Mouse (Mus musculus) kidney, postnatal 36 days (tissue): ENCODE measurements around the gene Frmpd4.

Experiments
- DNase-seq, 2 experiments: peaks; one replicate each; pipeline ENCODE4 v3.0.0; 2021 to 2022; ENCODE audit warnings: mixed read lengths in 2 of 2

Gene Frmpd4

GRCm38 (mm10) chrX:168123589-168123965, 453.5 kb downstream of the Frmpd4 start:
- peak in 1 of 2 experiments; percentile 0 for DNase-seq

GRCm38 (mm10) chrX:168122806-168123588, 454.0 kb downstream of the Frmpd4 start:
- DNase-seq, result peak in 1 of 2 experiments; percentile 2

- DNase-seq, result no peak
Measured at GRCm38 (mm10) chrX:168041589-168041988, 535.4 kb downstream of the Frmpd4 start.

- peak; percentile 46 to 72 for DNase-seq
Measured at GRCm38 (mm10) chrX:168020574-168021145, 556.4 kb downstream of the Frmpd4 start.

GRCm38 (mm10) chrX:168017792-168018191, 559.2 kb downstream of the Frmpd4 start:
- no peak for DNase-seq

- DNase-seq, result no peak
Measured at GRCm38 (mm10) chrX:167984835-167985234, 592.2 kb downstream of the Frmpd4 start.

GRCm38 (mm10) chrX:167951207-167951606, 625.8 kb downstream of the Frmpd4 start:
- no peak for DNase-seq

GRCm38 (mm10) chrX:167909483-167909882, 667.5 kb downstream of the Frmpd4 start:
- no peak for DNase-seq

- DNase-seq, result peak in 1 of 2 experiments; percentile 19
Measured at GRCm38 (mm10) chrX:167901046-167901445, 676.0 kb downstream of the Frmpd4 start.

- no peak for DNase-seq
Measured at GRCm38 (mm10) chrX:167854821-167855220, 722.2 kb downstream of the Frmpd4 start.

GRCm38 (mm10) chrX:167832543-167832942, 744.5 kb downstream of the Frmpd4 start:
- no peak for DNase-seq

GRCm38 (mm10) chrX:167828456-167828855, 748.6 kb downstream of the Frmpd4 start:
- DNase-seq, result no peak

- peak; percentile 12 to 70 for DNase-seq
Measured at GRCm38 (mm10) chrX:167817363-167817762, 759.7 kb downstream of the Frmpd4 start.

GRCm38 (mm10) chrX:167810120-167810519, 766.9 kb downstream of the Frmpd4 start:
- DNase-seq, result no peak

GRCm38 (mm10) chrX:167808572-167808971, 768.5 kb downstream of the Frmpd4 start:
- no peak for DNase-seq

GRCm38 (mm10) chrX:167788737-167789136, 788.3 kb downstream of the Frmpd4 start:
- no peak for DNase-seq

GRCm38 (mm10) chrX:167783526-167783925, 793.5 kb downstream of the Frmpd4 start:
- DNase-seq, result no peak

- peak; percentile 42 to 61 for DNase-seq
Measured at GRCm38 (mm10) chrX:167719564-167719981, 857.5 kb downstream of the Frmpd4 start.

GRCm38 (mm10) chrX:167719092-167719491, 857.9 kb downstream of the Frmpd4 start:
- no peak for DNase-seq

- DNase-seq, result no peak
Measured at GRCm38 (mm10) chrX:167654806-167655495, 922.1 kb downstream of the Frmpd4 start.

GRCm38 (mm10) chrX:167654249-167654648, 922.8 kb downstream of the Frmpd4 start:
- DNase-seq, result no peak

- no peak for DNase-seq
Measured at GRCm38 (mm10) chrX:167597639-167598217, 979.3 kb downstream of the Frmpd4 start.

GRCm38 (mm10) chrX:167552827-167553226, 1024.2 kb downstream of the Frmpd4 start:
- no peak for DNase-seq
